Mouse (Mus musculus) G1E (cell line): Measurements from ENCODE around the gene Cmtm2a. TPM values are rescaled to one million over a fixed set of nuclear protein-coding genes. Genes with fewer than 3 reads are reported as not detected.
"Not testable (repeated sequence)": the region's sequence is repeated elsewhere in the genome, so short reads cannot be mapped to it uniquely, and the experiment has no call there.

Experiments
- ATAC-seq: 2 replicates; pipeline ENCODE4 v1.8.0; 2016; ENCODE audit warnings: mild to moderate bottlenecking; ENCODE audit not compliant: insufficient number of reproducible peaks, poor library complexity, low FRiP score, severe bottlenecking; ENCODE audit errors: extremely low read depth
- DNase-seq: peaks from one replicate; pipeline ENCODE4 v3.0.0; 2012; ENCODE audit warnings: low spot score
- H3K27me3 ChIP-seq: 2 replicates; pipeline ENCODE4 v1.6.1; 2012; ENCODE audit warnings: mild to moderate bottlenecking, low read length, inconsistent platforms; ENCODE audit not compliant: insufficient read depth
- H3K36me3 ChIP-seq: replicated peaks from 2 replicates; pipeline ENCODE3; 2012; ENCODE audit warnings: mild to moderate bottlenecking, inconsistent platforms
- H3K4me1 ChIP-seq: 2 replicates; pipeline ENCODE4 v1.6.1; 2012; ENCODE audit warnings: low read depth, low read length, inconsistent platforms, mixed read lengths; ENCODE audit not compliant: insufficient read depth
- H3K4me3 ChIP-seq: 2 replicates; pipeline ENCODE4 v1.5.1; 2012; ENCODE audit warnings: low read depth, mild to moderate bottlenecking, inconsistent platforms, low read length, moderate library complexity, mixed read lengths
- H3K9me3 ChIP-seq: replicated peaks from 2 replicates; pipeline ENCODE4 v1.6.1; 2012; ENCODE audit warnings: inconsistent platforms
- CTCF ChIP-seq: IDR thresholded peaks from 2 replicates; pipeline ENCODE4 v1.5.1; 2012; ENCODE audit warnings: low read depth, low read length, inconsistent platforms, mixed read lengths
- GATA1 ChIP-seq: IDR thresholded peaks from 2 replicates; pipeline ENCODE4 v1.6.1; 2012; ENCODE audit warnings: borderline replicate concordance, low read length, inconsistent platforms, mixed read lengths
- GATA2 ChIP-seq: IDR thresholded peaks from 2 replicates; pipeline ENCODE4 v1.6.1; 2012; ENCODE audit warnings: low read depth, low read length, inconsistent platforms, borderline replicate concordance
- POLR2AphosphoS5 ChIP-seq: IDR thresholded peaks from 2 replicates; pipeline ENCODE4 v1.6.1; 2012; ENCODE audit warnings: low read depth, low read length, inconsistent platforms; ENCODE audit not compliant: insufficient replicate concordance
- TAL1 ChIP-seq: conservative IDR thresholded peaks from 2 replicates; pipeline ENCODE4 v1.6.1; 2012; ENCODE audit warnings: low read depth, low read length, inconsistent platforms, mixed read lengths
- polyA plus RNA-seq: library from polyadenylated mRNA; stranded (reverse); fragments of >175 nt; gene quantifications from 2 replicates; pipeline ENCODE4 v1.2.3, GENCODE M21; 2012
- total RNA-seq, 2 experiments: library from RNA; stranded (forward) in 1 of 2; stranded (reverse) in 1 of 2; fragments of 200-1000 nt in 1 of 2; fragments of >200 nt in 1 of 2; fragmentation: Nextera tagmentation in 1 of 2; gene quantifications; 2 replicates each; pipeline ENCODE4 v1.2.3; 2014 to 2017

The Cmtm2a gene
- total and polyA plus RNA-seq, 3 experiments, result not detected

- TF ChIP-seq GATA1 (no peak), POLR2AphosphoS5 (no peak), GATA2 (no peak), CTCF (no peak), TAL1 (no peak)
- H3K27me3 ChIP-seq, result no peaks in the 10 kb centered on the region
- no peak for ATAC-seq
- 0 out of 2 replicates have a peak, but pooled peaks cover 4% of the 10 kb centered on the region for H3K4me1 ChIP-seq
- no peak for DNase-seq
- H3K4me3 ChIP-seq, result no peak overlapping the region
- H3K9me3 ChIP-seq, result peaks cover 4% of the 10 kb centered on the region
- H3K36me3 ChIP-seq, result peaks cover 9% of the 10 kb centered on the region
Measured at GRCm38 (mm10) chr8:104268937-104269440, 24.0 kb downstream of the Cmtm2a start.

GRCm38 (mm10) chr8:104268368-104268767 lies 24.6 kb downstream of the Cmtm2a start:
- ATAC-seq (no peak), DNase-seq (no peak)
- Histone ChIP-seq H3K36me3 (peaks cover 15% of the 10 kb centered on the region), H3K4me3 (no peak overlapping the region), H3K27me3 (no peaks in the 10 kb centered on the region), H3K4me1 (0 out of 2 replicates have a peak, but pooled peaks cover 4% of the 10 kb centered on the region), H3K9me3 (peaks cover 4% of the 10 kb centered on the region)
- TF ChIP-seq TAL1 (no peak), CTCF (no peak), POLR2AphosphoS5 (no peak), GATA2 (no peak), GATA1 (no peak)

- not testable (repeated sequence) for H3K4me3 ChIP-seq, ATAC-seq, H3K27me3 ChIP-seq, DNase-seq, H3K4me1 ChIP-seq, H3K9me3 ChIP-seq
- peaks cover 42% of the 10 kb centered on the region for H3K36me3 ChIP-seq
Measured at GRCm38 (mm10) chr8:104264271-104264935, 28.6 kb downstream of the Cmtm2a start.

- H3K4me1 ChIP-seq, H3K9me3 ChIP-seq, H3K27me3 ChIP-seq, DNase-seq, H3K4me3 ChIP-seq, ATAC-seq: not testable (repeated sequence)
- H3K36me3 ChIP-seq, result peaks cover 63% of the 10 kb centered on the region
Measured at GRCm38 (mm10) chr8:104261802-104262201, 31.2 kb downstream of the Cmtm2a start.

- no peak overlapping the region; the same call in 1 of the 2 replicates for H3K4me3 ChIP-seq
- peaks cover 31% of the 10 kb centered on the region for H3K36me3 ChIP-seq
- TF ChIP-seq GATA1 (no peak), CTCF (peak; percentile 72; the same call in 1 of the 2 replicates)
- DNase-seq (no peak), ATAC-seq (no peak)
- peaks cover 53% of the 10 kb centered on the region for H3K4me1 ChIP-seq
- H3K9me3 ChIP-seq, result no peaks in the 10 kb centered on the region
- no peaks in the 10 kb centered on the region for H3K27me3 ChIP-seq
Measured at GRCm38 (mm10) chr8:104253016-104253415, 40.0 kb downstream of the Cmtm2a start.

- DNase-seq (no peak), ATAC-seq (no peak)
- TF ChIP-seq CTCF, result no peak
- TF ChIP-seq GATA1, result no peak
- TF ChIP-seq TAL1, result no peak
- no peak for TF ChIP-seq POLR2AphosphoS5
- TF ChIP-seq GATA2, result no peak
Measured at GRCm38 (mm10) chr8:104251461-104251860, 41.5 kb downstream of the Cmtm2a start.

More at GRCm38 (mm10) chr8:104251461-104251860, 41.5 kb downstream of the Cmtm2a start:
- H3K9me3 ChIP-seq, result no peaks in the 10 kb centered on the region
- H3K4me1 ChIP-seq, result peaks cover 65% of the 10 kb centered on the region
- H3K4me3 ChIP-seq, result peak overlapping the region; percentile 82
- H3K27me3 ChIP-seq, result no peaks in the 10 kb centered on the region
- peaks cover 32% of the 10 kb centered on the region for H3K36me3 ChIP-seq
